In the genomic region with DNA sequence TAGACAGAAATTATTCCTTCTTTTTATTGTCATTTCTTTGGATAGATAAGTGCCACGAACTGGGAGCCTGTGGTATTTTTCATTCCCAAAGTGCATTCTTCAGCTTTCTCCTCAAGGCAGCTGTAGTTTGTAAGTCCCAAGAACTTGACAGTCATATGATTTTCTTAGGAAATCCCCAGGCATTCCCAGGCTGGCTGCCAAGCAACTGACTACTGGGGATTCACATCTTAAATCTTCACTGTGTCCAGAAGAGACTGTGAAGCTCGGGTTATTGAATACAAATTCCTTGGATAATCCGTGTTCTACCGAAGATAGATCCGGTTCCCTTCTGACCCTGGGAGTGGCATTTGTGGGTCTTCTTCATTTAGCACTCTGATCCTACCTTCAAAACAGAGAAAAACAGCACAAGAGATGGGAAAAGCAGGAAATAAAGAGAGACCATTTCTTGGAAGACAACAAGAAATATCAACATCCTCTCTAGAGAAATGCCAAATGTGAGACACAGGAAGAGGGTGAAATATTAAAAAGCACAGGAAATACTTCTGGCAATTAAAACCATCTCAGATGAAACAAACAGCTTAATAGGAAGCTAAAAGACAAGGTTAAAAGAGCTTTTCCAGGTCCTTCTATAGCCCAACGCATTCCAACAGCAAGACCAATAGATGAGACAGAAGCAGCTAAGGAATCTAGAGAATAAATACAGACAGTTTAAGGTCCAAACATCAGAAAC, we compare ENCODE assay signal across 8 mouse cellular contexts.
A peak's percentile ranks its signal among the peaks of the same experiment; 100 is the strongest.
DNase-seq lines count a peak whose midpoint lies in the region; ATAC-seq and TF ChIP-seq lines count a peak whose summit lies in the region.
"Had no signal": no experiment of that assay in that cellular context is flagged by ENCODE, and none has a peak within 500 bp of the region (broad histone marks: within the 10 kb centered on the region; RNA-seq: fewer than 3 reads in every experiment).

No protein-coding gene starts in this region.

- ATAC-seq in neural tube, embryonic 13.5 days (ENCODE audit: low read depth): no peak
- ATAC-seq in neural tube, embryonic 15.5 days (ENCODE audit: low FRiP score): no peak
- ATAC-seq in intestine, embryonic 16.5 days: peak; percentile 67
- no peak for ATAC-seq in forebrain, embryonic 16.5 days

- H3K9me3 ChIP-seq in neural tube, embryonic 13.5 days: no peaks in the 10 kb centered on the region
- H3K9me3 ChIP-seq in neural tube, embryonic 15.5 days (replicated peaks): no peaks in the 10 kb centered on the region
- H3K9me3 ChIP-seq in intestine, embryonic 16.5 days (ENCODE audit: control insufficient read depth, low read length): no peaks in the 10 kb centered on the region
- H3K9me3 ChIP-seq in forebrain, embryonic 16.5 days (ENCODE audit: control insufficient read depth, low read length): no peaks in the 10 kb centered on the region
- H3K9me3 ChIP-seq: limb, embryonic 12.5 days had no signal

- no peak for TF ChIP-seq POLR2A in myocyte (IDR thresholded peaks at IDR 0.05; ENCODE audit: insufficient read length, low read depth)

- H3K4me1 ChIP-seq in neural tube, embryonic 13.5 days (replicated peaks): no peaks in the 10 kb centered on the region
- H3K4me1 ChIP-seq in neural tube, embryonic 15.5 days: no peaks in the 10 kb centered on the region
- peaks cover 14% of the 10 kb centered on the region for H3K4me1 ChIP-seq in intestine, embryonic 16.5 days (ENCODE audit: control insufficient read depth, insufficient read depth, low read length)
- H3K4me1 ChIP-seq in forebrain, embryonic 16.5 days (replicated peaks; ENCODE audit: control insufficient read depth, insufficient read depth, low read length): no peaks in the 10 kb centered on the region
- H3K4me1 ChIP-seq: limb, embryonic 12.5 days had no signal

- DNase-seq in fat pad, adult 2 months (ENCODE audit: extremely low read depth, low read depth, low spot score): peak; percentile 65
- no peak for DNase-seq in cerebellum, adult 9-11 months

- WGBS in neural tube, embryonic 13.5 days: 72% methylated on average over 6 of the region's 6 CpGs
- WGBS in neural tube, embryonic 15.5 days: 69% methylated on average over 6 of the region's 6 CpGs
- WGBS in intestine, embryonic 16.5 days: 39% methylated on average over 6 of the region's 6 CpGs
- WGBS in forebrain, embryonic 16.5 days: 74% methylated on average over 6 of the region's 6 CpGs

- no peaks in the 10 kb centered on the region for H3K79me2 ChIP-seq in myocyte (ENCODE audit: control insufficient read depth, insufficient read depth)

- 0 out of 2 replicates have a peak overlapping the region, but pooled peaks have one; percentile 28 for H3K27ac ChIP-seq in neural tube, embryonic 13.5 days (replicated peaks)
- no peak overlapping the region for H3K27ac ChIP-seq in neural tube, embryonic 15.5 days (replicated peaks)
- H3K27ac ChIP-seq in intestine, embryonic 16.5 days (ENCODE audit: low read length): peak overlapping the region; percentile 77
- no peak overlapping the region for H3K27ac ChIP-seq in forebrain, embryonic 16.5 days (ENCODE audit: low read length)
- H3K27ac ChIP-seq: limb, embryonic 12.5 days had no signal

- H3K9ac ChIP-seq in neural tube, embryonic 13.5 days: no peak overlapping the region
- H3K9ac ChIP-seq in neural tube, embryonic 15.5 days (replicated peaks): no peak overlapping the region
- no peak overlapping the region for H3K9ac ChIP-seq in intestine, embryonic 16.5 days (ENCODE audit: low read depth, low read length)
- no peak overlapping the region for H3K9ac ChIP-seq in forebrain, embryonic 16.5 days (replicated peaks; ENCODE audit: low read depth, low read length)
- H3K9ac ChIP-seq: limb, embryonic 12.5 days had no signal

- no peaks in the 10 kb centered on the region for H3K27me3 ChIP-seq in neural tube, embryonic 13.5 days
- no peaks in the 10 kb centered on the region for H3K27me3 ChIP-seq in neural tube, embryonic 15.5 days (replicated peaks)
- no peaks in the 10 kb centered on the region for H3K27me3 ChIP-seq in intestine, embryonic 16.5 days (replicated peaks; ENCODE audit: control insufficient read depth, insufficient read depth, low read length)
- H3K27me3 ChIP-seq in myocyte (ENCODE audit: control insufficient read depth, insufficient read depth, insufficient read length): no peaks in the 10 kb centered on the region
- H3K27me3 ChIP-seq in forebrain, embryonic 16.5 days (replicated peaks; ENCODE audit: control insufficient read depth, insufficient read depth, low read length): no peaks in the 10 kb centered on the region
- H3K27me3 ChIP-seq: limb, embryonic 12.5 days had no signal

- no peak overlapping the region for H3ac ChIP-seq in myocyte (ENCODE audit: control insufficient read depth, insufficient read length)

- H3K4me2 ChIP-seq in neural tube, embryonic 13.5 days: no peak overlapping the region
- no peak overlapping the region for H3K4me2 ChIP-seq in neural tube, embryonic 15.5 days
- no peak overlapping the region for H3K4me2 ChIP-seq in intestine, embryonic 16.5 days (ENCODE audit: low read depth, low read length)
- peak overlapping the region; percentile 71 for H3K4me2 ChIP-seq in myocyte (ENCODE audit: low read depth)
- H3K4me2 ChIP-seq in forebrain, embryonic 16.5 days (ENCODE audit: low read length): no peak overlapping the region
- H3K4me2 ChIP-seq: limb, embryonic 12.5 days had no signal

- H3K36me3 ChIP-seq in neural tube, embryonic 13.5 days: no peaks in the 10 kb centered on the region
- no peaks in the 10 kb centered on the region for H3K36me3 ChIP-seq in neural tube, embryonic 15.5 days
- no peaks in the 10 kb centered on the region for H3K36me3 ChIP-seq in intestine, embryonic 16.5 days (ENCODE audit: control insufficient read depth, insufficient read depth, low read length)
- H3K36me3 ChIP-seq in myocyte (ENCODE audit: control insufficient read depth, insufficient read depth): no peaks in the 10 kb centered on the region
- H3K36me3 ChIP-seq in forebrain, embryonic 16.5 days (ENCODE audit: control insufficient read depth, insufficient read depth): no peaks in the 10 kb centered on the region
- H3K36me3 ChIP-seq: limb, embryonic 12.5 days had no signal

- H3K4me3 ChIP-seq in neural tube, embryonic 13.5 days: no peak overlapping the region
- H3K4me3 ChIP-seq in neural tube, embryonic 15.5 days (replicated peaks): no peak overlapping the region
- no peak overlapping the region for H3K4me3 ChIP-seq in intestine, embryonic 16.5 days (ENCODE audit: low read length)
- H3K4me3 ChIP-seq in myocyte: no peak overlapping the region
- no peak overlapping the region for H3K4me3 ChIP-seq in forebrain, embryonic 16.5 days (replicated peaks; ENCODE audit: low read length)
- H3K4me3 ChIP-seq: limb, embryonic 12.5 days had no signal

TF ChIP-seq in myocyte, 11 proteins besides CTCF, POLR2A, EP300 and RAD21:
- TF ChIP-seq POLR2AphosphoS2 (IDR thresholded peaks at IDR 0.05; ENCODE audit: insufficient read length, low read depth): no peak
- no peak for TF ChIP-seq MAX (IDR thresholded peaks at IDR 0.05; ENCODE audit: low read depth)
- TF ChIP-seq CEBPB (IDR thresholded peaks at IDR 0.05; ENCODE audit: insufficient read depth, poor library complexity, severe bottlenecking): peak; percentile 57; the same call in 1 of the 2 replicates
- no peak for TF ChIP-seq E2F4 (IDR thresholded peaks at IDR 0.05; ENCODE audit: insufficient read depth)
- peak; percentile 55 for TF ChIP-seq TCF12 (IDR thresholded peaks at IDR 0.05; ENCODE audit: insufficient read depth, poor library complexity, severe bottlenecking)
- no peak for TF ChIP-seq REST (IDR thresholded peaks at IDR 0.05; ENCODE audit: insufficient read depth, insufficient read length)
- peak in 1 of 3 experiments; percentile 16 for TF ChIP-seq MYOG (IDR thresholded peaks at IDR 0.05; ENCODE audit: control insufficient read depth in 1 of 3, insufficient read depth in 1 of 3, insufficient read length in 2 of 3, low read depth in 2 of 3)
- no peak for TF ChIP-seq USF1 (IDR thresholded peaks at IDR 0.05; ENCODE audit: low read depth)
- TF ChIP-seq SRF (IDR thresholded peaks at IDR 0.05; ENCODE audit: control insufficient read depth, insufficient read length, low read depth): no peak
- peak in 1 of 3 experiments; percentile 37 for TF ChIP-seq MYOD1 (IDR thresholded peaks at IDR 0.05; ENCODE audit: control insufficient read depth in 1 of 3, insufficient read length in 2 of 3, low read depth in 2 of 3)
- TF ChIP-seq TCF3 (IDR thresholded peaks at IDR 0.05; ENCODE audit: insufficient read length, low read depth): no peak
TF ChIP-seq in myocyte: peak in this region for 4.

Comparison
In these comparisons a context has a peak if more than half of its experiments do, and no peak if none do; other contexts are left out.
1. H3K27ac ChIP-seq: peak in neural tube, embryonic 13.5 days (single experiment) and intestine, embryonic 16.5 days (single experiment); none in neural tube, embryonic 15.5 days (single experiment) and forebrain, embryonic 16.5 days (single experiment).